Mouse (Mus musculus) spleen, postnatal 36 days (tissue): ENCODE measurements at regions not wholly inside any gene's neighbourhood (a gene's known extent, or its start where the extent isn't known, plus 50 kb on each side); places are given as distances from the start of the nearest gene placed in this dataset.
"Not testable (repeated sequence)": the region's sequence is repeated elsewhere in the genome, so short reads cannot be mapped to it uniquely, and the experiment has no call there.

ENCODE experiments used
- DNase-seq, 2 experiments: peaks; one replicate each; pipeline ENCODE4 v3.0.0; 2022; ENCODE audit warnings: low spot score in 2 of 2, mixed read lengths in 1 of 2

DNA sequence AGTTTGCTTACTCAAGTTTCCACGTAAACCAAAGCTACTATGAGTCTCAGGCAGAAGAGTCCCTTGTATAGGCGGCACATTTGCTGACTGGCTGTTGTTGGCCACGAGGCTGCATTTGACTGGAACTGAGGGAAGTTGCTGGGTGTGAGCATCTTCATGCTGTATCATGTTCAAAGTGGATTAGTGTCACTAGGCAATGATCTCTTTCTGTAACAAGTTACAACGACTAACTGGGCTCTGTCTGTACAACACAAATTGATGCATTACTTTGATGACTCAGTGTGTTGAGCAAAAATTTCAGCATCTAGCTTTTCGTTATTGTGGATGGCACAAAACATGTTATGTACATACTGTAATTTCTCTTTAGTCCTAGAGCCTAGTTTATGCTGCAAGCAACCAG is 203.7 kb upstream of the P2ry1 start:
- no peak for DNase-seq

DNA sequence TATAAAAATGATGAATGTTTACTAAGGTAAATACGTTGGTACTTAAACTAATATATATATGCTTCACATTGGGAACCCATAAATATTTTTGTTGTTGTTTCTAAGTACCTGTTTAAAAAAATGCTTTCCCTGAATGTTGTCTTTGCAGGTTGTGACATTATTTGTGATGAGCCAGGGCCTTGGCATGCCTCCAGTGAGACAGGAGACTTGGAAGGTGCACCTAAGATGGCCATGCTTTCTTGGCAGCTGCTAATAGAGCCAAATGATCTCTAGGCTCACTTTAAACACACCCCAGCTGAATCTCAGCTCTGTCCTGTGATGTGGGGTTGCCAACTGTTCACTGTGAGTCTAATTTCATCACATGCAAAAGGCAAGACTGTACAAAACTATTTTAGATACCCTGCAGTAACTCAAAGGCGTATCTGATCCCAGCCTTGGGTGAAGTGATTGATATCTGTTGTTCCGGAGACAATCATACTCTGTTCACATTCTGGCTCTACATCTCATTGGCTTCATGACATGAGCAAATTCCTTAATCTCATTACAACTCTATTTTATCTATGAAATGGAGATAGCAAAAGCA is 197.8 kb upstream of the P2ry1 start:
- no peak for DNase-seq

DNA sequence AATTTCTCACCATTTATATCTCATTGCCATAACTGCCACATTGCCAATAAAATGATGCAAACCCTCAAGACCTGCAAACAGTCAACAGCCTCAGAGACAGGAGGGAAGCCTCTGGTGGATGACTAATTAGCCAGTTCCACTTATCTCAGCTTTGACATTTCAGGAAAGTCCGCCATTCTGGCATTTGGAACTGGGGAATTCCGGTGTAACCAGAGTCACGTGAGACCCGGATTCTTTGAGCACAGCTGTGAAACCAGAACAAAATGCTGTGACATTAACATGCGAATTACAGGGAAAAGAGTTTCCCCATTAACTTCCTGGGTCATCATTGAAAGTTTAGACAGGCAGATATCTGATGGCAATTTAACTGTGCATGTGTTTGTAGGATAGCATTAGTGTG is 190.7 kb upstream of the P2ry1 start:
- DNase-seq, result no peak

DNA sequence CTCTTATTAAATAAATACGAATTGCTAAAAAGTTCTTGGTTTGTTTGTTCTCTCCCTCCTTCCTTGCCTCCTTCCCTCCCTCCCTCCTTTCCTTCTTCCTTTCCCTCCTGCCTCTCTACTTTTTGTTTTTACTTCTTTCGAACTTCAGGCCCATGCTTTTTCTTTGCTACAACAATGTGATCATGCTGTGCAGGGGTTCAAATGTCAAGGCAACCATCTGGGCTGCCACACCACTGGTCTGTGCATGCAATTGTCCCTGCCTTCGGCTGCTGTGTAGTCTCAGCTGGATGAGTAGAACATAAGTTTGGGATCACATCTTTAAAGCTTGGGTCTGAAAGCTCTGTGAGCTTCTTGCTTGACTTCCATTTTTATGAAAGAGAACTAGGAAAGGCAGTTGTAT is 189.1 kb upstream of the P2ry1 start:
- no peak for DNase-seq

DNA sequence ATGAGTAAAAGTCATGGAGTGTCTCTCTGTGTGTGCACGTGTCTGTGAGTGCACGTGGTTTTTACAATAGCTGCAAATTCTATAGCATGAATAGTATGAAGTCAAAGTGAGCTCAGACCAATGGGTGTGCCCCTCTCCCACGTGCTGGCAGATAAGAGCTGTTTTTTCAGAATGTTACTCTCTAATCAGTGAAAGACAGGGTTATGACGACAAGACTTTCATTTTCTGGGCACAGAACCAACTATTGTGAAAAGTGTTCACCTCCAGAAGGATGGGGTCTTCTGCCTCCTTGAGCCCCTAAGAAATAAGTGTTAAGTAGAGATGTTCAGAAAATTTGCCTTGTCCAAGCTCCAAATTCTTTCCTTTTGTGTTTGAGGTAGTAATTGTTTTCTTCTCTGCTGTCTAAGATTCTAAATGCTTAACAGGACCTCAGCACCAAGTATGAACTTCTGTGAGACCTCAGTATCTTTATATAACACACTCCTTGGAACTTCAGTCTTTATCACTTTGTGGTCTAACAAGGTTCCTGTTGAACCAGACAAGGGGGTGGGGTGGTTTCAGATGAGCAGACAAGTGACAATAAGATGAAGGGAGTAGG is 182.8 kb upstream of the P2ry1 start:
- DNase-seq, result peak; percentile 21 to 63

DNA sequence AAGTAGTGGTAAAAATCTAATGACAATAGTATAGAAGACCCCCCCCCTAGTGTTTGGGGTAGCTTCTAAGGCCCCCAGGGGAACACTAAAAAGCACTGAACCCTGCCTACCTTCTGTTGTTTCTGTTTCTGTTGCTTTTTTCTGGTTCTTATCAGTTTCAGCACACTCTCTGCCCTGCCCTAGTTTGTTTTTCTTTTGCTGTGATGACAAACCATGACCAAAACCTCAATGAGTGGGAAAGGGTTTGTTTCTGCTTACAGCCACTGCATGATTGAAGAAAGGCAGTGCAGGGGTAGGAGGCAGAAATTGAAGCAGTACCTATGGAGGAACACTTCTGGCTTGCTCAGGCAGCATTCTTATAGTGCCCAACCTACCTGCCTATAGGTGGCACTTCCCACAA is 181.1 kb upstream of the P2ry1 start:
- DNase-seq, result peak in 1 of 2 experiments; percentile 16

DNA sequence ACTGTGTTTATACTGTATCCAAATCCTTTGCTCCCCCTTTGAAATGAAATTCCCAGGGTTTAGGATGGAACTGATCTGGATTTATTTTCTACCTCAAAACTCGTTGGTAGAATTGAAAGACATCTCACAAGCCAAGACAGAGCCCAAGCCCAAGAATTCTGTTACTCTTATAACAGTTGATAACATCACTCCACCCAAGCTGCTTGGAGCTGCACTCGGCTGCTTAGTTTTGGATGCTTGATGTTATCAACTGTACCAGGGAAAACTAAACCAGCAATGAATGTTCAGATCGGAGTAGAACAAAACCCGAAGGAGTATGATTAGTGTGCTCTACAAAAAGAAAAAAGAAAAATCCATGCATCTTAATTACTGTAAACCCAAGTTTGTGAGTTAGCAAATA is 175.8 kb upstream of the P2ry1 start:
- no peak for DNase-seq

DNA sequence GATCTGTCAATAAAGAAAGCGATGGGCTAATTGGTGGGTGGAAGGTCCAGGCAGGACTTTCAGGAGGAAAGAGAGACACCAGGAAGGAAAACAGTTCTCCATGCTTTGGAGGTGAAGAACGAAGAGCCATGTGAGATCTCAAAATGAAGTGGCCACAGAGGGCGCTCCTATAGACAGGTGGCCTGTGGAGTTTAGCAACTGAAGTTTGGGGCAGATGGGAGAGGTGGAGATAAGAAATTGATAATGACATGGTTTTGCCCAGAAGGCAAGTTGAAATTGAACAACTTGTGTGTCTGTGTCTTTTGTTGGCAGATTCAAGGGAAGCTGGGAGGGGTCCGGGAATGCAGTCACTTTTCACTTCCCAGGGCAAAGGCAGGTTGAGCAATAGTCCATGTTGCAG is 170.2 kb upstream of the P2ry1 start:
- DNase-seq, result no peak

DNA sequence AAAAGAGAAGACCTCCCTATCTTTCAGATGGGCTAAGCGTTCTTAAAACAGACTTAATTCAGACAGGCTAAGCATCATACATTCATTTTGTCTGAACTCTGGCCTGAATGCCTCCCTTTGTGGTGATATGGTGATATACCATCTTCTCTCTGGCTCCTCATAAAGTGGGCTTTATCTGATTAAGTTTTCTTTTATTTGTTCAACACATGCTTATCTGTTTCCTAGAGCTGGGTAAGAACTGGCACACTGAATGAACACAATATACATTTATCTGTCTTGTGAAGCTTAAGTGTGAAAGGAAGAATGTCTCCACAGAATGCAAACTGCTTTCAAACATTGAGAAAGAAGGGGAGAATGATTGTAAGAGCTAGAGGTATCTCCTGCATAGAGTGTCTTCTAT is 160.7 kb upstream of the P2ry1 start:
- no peak for DNase-seq

DNA sequence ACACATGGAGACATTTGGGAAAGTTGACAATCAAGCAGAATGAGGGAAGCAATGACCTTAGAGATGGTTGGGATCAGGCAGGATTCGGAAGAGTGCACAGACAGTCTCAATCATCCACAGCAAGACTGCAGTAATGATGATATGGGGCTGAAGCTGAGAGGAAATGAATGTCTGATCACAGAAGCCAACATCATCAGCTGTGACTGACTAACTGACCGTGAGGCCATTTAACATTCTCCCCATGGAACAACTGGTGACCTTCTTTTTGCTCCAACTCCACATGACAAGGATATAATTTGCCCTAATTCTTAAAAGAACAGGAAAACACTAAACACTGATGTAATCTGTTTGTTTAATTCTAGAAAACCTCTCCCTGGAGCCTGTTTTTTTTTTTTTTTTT is 157.3 kb upstream of the P2ry1 start:
- DNase-seq, result no peak

DNA sequence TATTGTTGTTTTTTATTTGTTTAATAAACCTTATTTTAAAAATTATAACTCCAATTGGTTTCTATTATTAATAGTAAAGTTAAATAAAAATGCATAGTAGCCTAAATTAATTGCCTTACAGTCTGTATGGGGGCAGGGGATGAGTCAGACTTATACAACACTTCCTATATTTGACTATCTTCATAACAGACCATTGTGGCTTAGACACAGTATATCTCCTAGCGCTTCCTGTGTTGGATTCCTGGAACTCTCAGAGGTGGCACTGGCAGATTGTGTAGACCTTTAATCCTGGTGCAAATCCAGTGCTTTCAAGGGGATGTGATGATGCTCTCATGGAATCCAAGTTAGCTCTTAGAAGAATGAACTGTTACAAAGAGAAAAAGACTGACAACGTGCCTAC is 154.2 kb upstream of the P2ry1 start:
- no peak for DNase-seq

DNA sequence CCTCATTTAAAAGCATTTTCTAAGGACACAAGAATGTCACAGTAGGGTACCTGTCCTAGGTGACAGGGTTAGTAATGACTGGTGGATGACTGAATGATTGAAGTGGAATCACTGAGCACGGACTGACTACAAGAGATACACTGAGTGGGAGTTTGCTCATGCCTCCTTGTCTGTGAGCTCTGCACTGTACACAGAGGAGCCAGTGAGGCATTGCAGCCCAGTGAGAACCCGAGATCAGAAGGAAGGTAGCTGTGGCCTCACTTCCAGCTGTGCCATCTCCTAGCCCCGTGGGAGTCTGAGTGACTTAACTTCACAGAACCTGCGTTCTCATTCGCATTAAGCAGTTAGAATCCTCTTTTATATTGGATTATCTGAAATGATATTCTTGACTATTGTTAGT is 148.8 kb upstream of the P2ry1 start:
- DNase-seq, result no peak

DNA sequence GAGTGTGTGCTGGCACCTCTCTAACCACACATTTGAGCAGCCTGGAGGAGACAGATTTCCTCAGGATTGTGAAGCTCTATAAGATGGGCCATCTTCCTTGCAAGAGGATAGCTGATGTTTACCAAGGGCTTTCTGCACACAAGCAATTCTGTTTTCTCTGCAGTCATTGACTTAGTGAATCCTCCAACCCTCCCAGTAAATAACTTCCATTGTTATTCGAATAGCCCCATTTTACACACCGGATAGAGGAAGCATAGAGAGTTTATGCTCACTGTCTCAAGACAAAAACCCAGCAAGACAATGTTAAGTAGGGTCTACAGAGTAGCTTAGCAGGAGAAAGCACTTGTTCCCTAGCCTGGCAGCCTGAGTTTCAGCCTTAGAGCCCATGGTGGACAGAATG is 146.9 kb upstream of the P2ry1 start:
- no peak for DNase-seq

DNA sequence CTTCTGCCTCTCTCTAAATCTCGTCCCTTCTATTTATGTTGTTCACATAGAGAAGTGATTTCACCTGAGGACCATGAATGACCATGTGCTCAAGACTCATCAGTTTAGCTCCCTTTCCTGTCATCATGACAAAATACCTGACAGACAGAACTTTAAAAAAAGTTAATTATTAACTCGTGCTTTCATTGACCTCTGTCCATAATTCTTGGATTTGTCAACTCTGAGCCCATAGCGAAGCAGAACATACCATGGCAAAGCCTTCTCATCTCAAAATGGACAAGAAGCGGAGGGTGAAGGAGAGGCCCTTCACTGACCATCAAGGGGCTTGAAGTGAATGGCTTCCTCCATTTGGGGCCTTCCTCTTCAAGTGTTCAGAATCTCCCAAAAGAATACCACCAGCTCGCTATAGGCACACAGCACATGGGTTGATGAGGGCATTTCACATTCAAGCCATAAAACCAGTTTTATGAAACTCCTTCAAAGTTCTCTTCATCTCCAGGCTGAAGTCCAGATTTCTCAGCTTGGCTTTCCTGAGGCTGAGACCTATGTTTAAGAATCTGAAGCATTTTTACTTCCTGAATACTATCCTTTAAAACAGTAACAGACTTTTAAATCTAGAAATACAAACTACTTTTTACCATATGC is 144.0 kb upstream of the P2ry1 start:
- no peak for DNase-seq

DNA sequence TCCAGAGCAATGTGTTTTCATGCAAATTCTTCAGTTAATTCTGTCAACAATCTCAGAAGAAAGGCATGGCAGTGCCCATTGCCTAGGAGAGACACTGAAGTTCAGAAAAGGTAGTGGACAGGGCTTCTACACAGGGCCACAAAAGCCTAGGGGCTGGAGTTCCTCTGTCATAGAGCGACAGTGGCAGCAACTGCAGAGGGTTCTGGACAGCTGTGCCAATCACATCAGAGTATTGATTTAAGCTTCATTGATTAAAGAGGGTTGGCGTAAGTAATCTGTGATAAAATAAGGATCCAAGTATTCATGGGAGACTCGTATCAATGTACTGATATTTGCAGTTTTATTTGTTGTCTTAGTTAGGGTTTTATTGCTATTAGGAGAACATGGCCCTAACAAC is 143.5 kb upstream of the P2ry1 start:
- DNase-seq, result no peak

DNA sequence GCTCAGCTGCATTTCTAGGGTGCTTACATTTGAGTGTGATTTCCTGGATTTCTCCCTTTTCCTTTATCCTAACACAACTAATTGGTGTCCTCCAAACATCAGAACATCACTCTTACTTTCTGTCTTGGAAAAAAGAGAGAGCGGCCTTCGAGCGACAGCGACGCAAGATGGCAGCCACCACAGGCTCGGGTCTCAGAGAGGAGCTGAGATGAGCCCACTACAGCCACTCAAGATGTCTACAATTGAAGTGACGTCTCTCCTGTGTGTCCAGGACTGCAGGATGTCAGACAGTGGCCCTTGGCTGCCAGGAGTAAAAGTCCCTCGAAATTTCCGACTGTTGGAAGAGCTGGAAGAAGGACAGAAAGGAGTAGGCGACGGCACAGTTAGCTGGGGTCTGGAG is 125.7 kb upstream of the P2ry1 start:
- not testable (repeated sequence) for DNase-seq

DNA sequence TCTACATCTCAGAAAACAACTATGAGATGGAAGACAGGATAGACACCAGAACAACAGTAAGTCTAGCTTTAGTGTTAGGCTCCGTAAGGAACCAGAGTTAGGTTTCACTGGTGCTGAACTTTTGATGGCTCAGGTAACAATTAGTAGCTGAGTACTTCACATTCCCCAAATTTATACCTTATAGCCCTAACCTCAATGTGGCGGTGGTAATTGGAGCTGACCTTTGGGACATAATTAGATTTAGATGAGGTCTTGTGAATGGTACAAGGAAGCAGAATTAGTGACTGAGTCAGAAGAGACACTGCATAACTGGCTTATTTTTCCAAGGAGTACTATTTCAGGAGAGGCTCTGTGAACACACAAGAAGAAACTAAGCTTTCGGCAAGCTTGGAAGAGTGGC is 123.7 kb upstream of the P2ry1 start:
- no peak for DNase-seq

DNA sequence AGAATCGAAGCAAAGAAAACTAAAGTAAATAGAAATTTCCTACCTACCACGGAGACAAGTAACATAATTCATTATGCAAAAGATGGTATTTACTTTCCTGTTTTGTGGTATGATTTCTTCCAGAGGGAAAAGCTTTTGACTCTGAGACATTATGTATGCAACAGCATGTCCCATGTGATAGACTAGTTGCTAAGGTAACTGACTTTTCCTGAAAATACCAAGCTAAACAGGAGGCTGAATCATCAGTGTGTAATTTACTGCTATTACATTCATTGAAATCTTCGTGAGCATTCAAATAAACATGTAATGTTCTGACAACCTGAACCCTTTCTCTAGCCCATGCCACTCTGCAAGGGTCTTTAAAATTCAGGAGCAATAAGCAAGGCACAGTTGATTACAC is 118.6 kb upstream of the P2ry1 start:
- no peak for DNase-seq

DNA sequence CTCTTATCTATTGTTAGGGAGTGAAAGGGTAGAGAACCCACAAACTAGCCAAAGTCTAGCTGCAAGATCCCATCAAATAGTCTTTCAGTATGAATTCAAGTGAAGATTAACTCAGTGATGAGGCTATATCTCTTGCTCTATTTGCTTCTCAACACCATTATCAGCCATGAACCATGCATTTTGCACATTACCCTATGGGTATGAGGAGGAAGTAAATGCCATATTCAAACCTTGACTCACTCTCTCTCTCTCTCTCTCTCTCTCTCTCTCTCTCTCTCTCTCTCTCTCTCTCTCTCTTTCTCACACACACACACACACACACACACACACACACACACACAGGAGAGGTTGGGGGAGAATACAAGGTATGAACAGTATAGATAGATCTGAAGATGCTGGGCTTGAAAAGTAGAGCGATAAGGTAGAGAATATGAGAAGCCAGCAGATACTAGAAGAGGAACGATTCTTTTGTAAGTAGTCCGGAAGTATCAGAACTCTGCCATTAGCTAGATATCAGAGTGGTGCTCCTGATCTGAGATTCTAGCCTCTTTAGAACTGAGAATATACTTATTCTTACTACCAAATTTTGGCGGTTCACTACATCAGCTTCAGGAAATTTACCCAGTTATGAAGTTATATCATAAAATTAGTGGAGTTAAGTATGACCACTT is 113.3 kb upstream of the P2ry1 start:
- DNase-seq, result no peak

DNA sequence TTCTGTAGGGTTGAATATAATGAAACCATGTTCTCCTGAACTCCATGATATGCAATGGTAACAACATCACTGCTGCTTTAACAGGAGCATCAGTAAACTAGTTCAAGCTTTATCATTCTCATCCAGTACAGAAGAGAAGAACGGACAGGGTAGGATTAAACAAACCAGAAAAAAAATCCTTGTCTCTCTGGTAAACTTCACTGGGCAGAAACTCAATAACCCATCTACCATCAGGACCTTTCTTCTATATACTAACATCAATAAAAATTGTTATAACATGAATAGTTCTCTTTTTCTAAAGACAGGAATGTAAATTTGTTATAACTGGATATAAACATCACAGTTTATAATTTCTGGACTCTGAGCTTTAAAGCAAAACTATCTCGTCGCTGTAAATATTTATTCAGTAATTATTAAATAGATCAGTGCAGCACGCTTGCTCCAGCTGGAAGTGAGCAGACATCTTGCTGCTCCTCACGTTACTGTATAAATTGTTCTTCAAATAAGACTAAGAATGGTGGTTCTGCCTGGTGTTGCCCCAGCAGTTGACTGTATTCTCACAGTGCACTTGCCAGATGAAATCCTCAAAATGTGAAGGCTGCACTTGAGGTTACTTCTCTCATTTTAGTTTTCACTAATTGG is 104.8 kb upstream of the P2ry1 start:
- DNase-seq, result no peak

DNA sequence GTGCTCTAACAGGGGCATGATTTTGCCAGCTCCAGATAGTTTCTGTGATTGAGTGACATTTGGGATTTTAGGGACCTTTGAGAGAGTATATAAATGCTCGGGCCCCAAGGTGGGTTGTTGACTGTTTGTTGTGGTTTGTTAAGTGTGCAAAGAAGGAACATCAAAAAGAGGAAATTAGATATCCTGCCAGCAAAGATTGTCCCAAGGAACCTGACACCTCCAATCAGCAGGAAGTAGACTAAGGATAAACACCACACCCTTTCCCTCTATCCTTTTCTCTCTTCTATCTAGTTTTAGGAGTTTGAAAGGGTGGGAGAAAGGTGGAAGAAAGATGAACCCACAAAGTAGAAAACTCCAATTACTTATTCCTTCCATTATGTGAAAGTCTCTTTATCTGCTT is 103.9 kb upstream of the P2ry1 start:
- DNase-seq, result no peak

DNA sequence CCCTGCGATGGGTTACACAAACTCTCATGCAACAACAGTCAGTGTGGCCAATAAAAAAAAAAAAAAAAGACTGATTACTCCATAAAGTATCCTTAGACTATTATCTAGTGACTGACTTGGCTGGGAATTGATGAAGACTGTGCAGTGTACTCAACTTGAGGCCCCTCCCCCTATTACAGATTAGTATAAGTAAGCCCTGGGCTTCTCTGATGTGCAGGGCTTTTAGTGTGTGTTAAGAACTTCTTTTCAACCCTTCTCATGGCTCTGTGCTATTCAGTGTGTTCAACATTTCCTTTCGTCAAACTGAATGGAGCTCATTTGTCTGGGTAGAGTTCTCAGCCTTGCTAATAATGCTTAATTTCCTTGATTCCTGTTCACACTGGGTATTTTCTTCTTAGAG is 101.0 kb upstream of the P2ry1 start:
- no peak for DNase-seq

DNA sequence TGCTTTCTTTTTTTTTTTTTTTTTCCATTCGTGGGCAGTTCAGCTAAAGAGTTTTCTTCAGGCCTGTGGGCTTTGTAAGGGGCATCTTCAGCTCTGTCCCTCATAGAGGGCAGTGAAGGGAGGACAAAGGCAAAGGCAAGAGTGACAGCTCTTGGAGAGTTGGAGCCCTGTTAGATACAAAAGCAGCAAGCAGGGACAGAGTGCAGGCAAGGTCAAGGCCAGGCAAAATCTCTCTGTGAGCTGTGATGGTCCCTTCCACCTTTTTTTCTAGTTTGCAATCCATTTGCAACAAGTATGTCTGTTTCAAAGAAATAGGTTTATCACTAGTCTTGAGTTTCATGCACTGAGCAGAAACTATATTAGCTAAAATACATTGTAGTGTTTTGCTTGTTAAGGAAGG is 86.2 kb upstream of the P2ry1 start:
- DNase-seq, result no peak
